7 mouse cellular contexts compared by ENCODE assay signal in the genomic region with DNA sequence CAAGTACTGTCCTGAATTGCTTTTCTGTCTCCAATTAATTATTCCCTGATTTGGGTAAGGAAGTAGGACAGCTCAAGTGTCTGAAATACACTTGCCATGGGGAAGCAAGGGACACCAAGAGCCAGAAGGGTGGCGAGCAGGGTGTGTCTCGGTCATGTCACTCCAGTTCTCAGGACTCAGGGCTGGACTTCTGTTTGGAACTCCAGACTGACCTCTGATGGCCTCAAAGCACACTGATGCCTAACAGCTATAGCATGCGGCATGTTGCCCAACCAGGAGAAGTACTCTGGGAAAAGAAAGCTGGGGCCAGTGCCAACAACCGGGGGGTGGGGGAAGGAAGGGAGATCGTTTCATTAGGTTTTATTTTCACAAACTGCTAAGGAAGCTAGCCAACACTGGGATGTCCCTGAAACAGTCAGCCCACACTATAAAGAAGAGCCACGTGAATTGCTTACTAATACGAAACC.
DNase-seq lines count a peak whose midpoint lies in the region; ATAC-seq lines count a peak whose summit lies in the region.

No protein-coding gene starts in this region.

- ATAC-seq in neural tube, embryonic 13.5 days (ENCODE audit: low read depth): peak; percentile 59; the same call in 1 of the 2 replicates

- no peaks in the 10 kb centered on the region for H3K27me3 ChIP-seq in neural tube, embryonic 13.5 days

- WGBS in neural tube, embryonic 13.5 days: 72% methylated on average over 7 of the region's 7 CpGs

- no peak for DNase-seq in neural tube, embryonic 10.5 days (ENCODE audit: extremely low spot score, low spot score)
- peak; percentile 46 for DNase-seq in cerebellum, adult 11 months
- DNase-seq in gastrocnemius, postnatal 10 days: peak; percentile 51
- DNase-seq in kidney, postnatal 25 days: peak; percentile 77 to 86
- DNase-seq in right cerebral cortex, postnatal 14 days: peak; percentile 48
- no peak for DNase-seq in yolk sac, embryonic 10.5 days (ENCODE audit: low spot score)

- 0 out of 2 replicates have a peak overlapping the region, but pooled peaks have one; percentile 11 for H3K27ac ChIP-seq in neural tube, embryonic 13.5 days (replicated peaks)

- no peak overlapping the region for H3K9ac ChIP-seq in neural tube, embryonic 13.5 days

- no peaks in the 10 kb centered on the region for H3K9me3 ChIP-seq in neural tube, embryonic 13.5 days

- H3K4me2 ChIP-seq in neural tube, embryonic 13.5 days: no peak overlapping the region

- no peaks in the 10 kb centered on the region for H3K36me3 ChIP-seq in neural tube, embryonic 13.5 days

- H3K4me3 ChIP-seq in neural tube, embryonic 13.5 days: no peak overlapping the region

- H3K4me1 ChIP-seq in neural tube, embryonic 13.5 days (replicated peaks): peaks cover 5% of the 10 kb centered on the region; the same call in 1 of the 2 replicates

Comparison
In these comparisons a context has a peak if more than half of its experiments do, and no peak if none do; other contexts are left out.
1. DNase-seq: peak in cerebellum, adult 11 months (single experiment), gastrocnemius, postnatal 10 days (single experiment), kidney, postnatal 25 days (2 of 2) and right cerebral cortex, postnatal 14 days (single experiment); none in neural tube, embryonic 10.5 days (single experiment) and yolk sac, embryonic 10.5 days (single experiment).